Mouse (Mus musculus): ENCODE measurements around the gene Slc22a22. TPM values are rescaled to one million over a fixed set of nuclear protein-coding genes. Genes with fewer than 3 reads are reported as not detected.

The Slc22a22 gene
- polyA plus RNA-seq, 1 experiment from 2014 or later = 7.9 TPM

DNA sequence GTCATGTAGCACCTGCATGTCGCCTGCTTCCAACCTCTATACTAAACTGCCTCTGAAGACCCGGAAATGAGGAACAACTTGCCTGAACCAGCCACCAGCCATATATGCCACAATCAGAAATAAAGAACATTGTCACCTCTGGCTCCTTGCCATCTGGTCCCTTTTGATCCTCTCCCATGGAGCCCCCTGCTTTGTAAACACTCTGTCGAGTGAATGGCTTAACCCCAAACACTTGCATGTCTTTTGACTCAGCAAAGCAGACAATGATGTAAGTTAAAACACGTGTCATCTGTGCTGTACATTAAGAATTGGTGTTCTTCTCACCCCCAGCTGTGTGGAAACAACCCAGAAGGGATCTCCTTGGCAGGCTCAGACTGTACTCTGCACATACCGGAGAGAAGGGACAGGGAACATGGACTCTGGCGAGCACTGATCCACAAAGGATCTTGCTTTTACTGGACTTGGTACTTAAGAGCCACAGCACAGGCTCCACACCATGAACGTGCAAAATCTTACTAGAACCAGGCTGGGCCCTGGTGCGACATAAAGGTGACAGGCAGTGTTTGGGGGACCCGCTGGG, 26.8 kb upstream of the Slc22a22 start:
- WGBS = 48% methylated on average over 9 of the region's 9 CpGs
- Histone ChIP-seq H3K4me2 (ENCODE audit: low read length) (no peak overlapping the region), H3K4me3 (replicated peaks; ENCODE audit: low read depth, low read length) (no peak overlapping the region), H3K9ac (ENCODE audit: low read depth, low read length) (no peak overlapping the region), H3K36me3 (ENCODE audit: insufficient read depth, low read length) (no peaks in the 10 kb centered on the region), H3K9me3 (replicated peaks; ENCODE audit: low read length) (no peaks in the 10 kb centered on the region), H3K4me1 (replicated peaks; ENCODE audit: insufficient read depth, low read length) (0 out of 2 replicates have a peak, but pooled peaks cover 4% of the 10 kb centered on the region), H3K27me3 (ENCODE audit: insufficient read depth, low read length) (no peaks in the 10 kb centered on the region), H3K27ac (no peak overlapping the region)
- no peak for TF ChIP-seq CTCF (IDR thresholded peaks at IDR 0.05; ENCODE audit: low read depth)
- no peak for DNase-seq (ENCODE audit: low spot score)
- no peak for ATAC-seq (replicated peaks; ENCODE audit: low FRiP score, low read depth)

DNA sequence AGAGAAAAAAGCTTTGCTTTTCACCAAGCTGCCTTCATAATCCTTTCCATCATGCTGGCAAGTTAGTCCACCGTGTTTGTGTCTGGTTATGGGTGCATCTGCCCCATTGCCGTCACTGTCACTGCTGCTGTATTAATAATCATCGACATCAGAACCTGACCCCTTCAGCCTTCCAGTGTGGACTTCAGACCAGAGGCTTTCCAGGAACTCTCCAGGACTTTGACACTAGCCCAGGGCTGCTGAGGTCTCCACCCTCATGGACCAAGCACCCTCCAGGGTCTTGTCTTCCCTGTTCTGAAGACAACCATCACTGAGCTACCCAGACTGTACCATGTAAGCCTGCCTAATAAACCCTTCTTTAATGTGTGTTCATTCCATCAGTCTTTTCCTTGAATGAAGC, 26.2 kb upstream of the Slc22a22 start:
- no peak for ATAC-seq (replicated peaks; ENCODE audit: low FRiP score, low read depth)

DNA sequence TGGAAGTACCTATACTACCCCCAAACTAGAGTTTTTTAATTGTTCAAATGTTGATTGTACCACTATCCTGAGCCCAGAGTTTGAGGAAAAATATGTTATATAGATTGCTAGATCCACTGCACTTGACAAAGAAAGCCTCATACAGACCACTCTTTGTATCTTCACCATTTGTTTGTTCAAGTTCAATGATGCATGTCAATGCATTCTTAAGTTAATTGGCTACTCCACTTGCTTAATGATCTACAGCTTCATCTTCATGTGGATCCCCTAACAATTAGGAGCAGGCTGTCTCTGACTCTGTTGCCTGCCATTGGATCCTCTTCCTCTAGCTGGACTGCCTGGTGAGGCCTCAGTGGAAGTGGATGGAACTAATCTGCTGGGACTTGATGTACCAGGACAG, 24.1 kb upstream of the Slc22a22 start:
- no peak for TF ChIP-seq CTCF (IDR thresholded peaks at IDR 0.05; ENCODE audit: low read depth)
- no peak overlapping the region for H3K4me2 ChIP-seq (ENCODE audit: low read length)
- H3K27me3 ChIP-seq (ENCODE audit: insufficient read depth, low read length) = no peaks in the 10 kb centered on the region
- no peaks in the 10 kb centered on the region for H3K9me3 ChIP-seq (replicated peaks; ENCODE audit: low read length)
- DNase-seq (ENCODE audit: low spot score) (no peak), ATAC-seq (replicated peaks; ENCODE audit: low FRiP score, low read depth) (no peak)
- no peak overlapping the region for H3K9ac ChIP-seq (ENCODE audit: low read depth, low read length)
- H3K27ac ChIP-seq = no peak overlapping the region
- no peak overlapping the region for H3K4me3 ChIP-seq (replicated peaks; ENCODE audit: low read depth, low read length)
- H3K36me3 ChIP-seq (ENCODE audit: insufficient read depth, low read length) = no peaks in the 10 kb centered on the region
- no peaks in the 10 kb centered on the region for H3K4me1 ChIP-seq (replicated peaks; ENCODE audit: insufficient read depth, low read length)

More for the DNA sequence above, 26.2 kb upstream of the Slc22a22 start:
- H3K27me3 ChIP-seq (ENCODE audit: insufficient read depth, low read length) = no peaks in the 10 kb centered on the region
- no peak overlapping the region for H3K4me2 ChIP-seq (ENCODE audit: low read length)
- no peak overlapping the region for H3K4me3 ChIP-seq (replicated peaks; ENCODE audit: low read depth, low read length)
- H3K9ac ChIP-seq (ENCODE audit: low read depth, low read length) = no peak overlapping the region
- no peaks in the 10 kb centered on the region for H3K4me1 ChIP-seq (replicated peaks; ENCODE audit: insufficient read depth, low read length)
- no peak for DNase-seq (ENCODE audit: low spot score)
- no peak overlapping the region for H3K27ac ChIP-seq
- no peaks in the 10 kb centered on the region for H3K9me3 ChIP-seq (replicated peaks; ENCODE audit: low read length)
- H3K36me3 ChIP-seq (ENCODE audit: insufficient read depth, low read length) = no peaks in the 10 kb centered on the region
- TF ChIP-seq CTCF (IDR thresholded peaks at IDR 0.05; ENCODE audit: low read depth) = no peak
- 74% methylated on average over 3 of the region's 3 CpGs for WGBS

DNA sequence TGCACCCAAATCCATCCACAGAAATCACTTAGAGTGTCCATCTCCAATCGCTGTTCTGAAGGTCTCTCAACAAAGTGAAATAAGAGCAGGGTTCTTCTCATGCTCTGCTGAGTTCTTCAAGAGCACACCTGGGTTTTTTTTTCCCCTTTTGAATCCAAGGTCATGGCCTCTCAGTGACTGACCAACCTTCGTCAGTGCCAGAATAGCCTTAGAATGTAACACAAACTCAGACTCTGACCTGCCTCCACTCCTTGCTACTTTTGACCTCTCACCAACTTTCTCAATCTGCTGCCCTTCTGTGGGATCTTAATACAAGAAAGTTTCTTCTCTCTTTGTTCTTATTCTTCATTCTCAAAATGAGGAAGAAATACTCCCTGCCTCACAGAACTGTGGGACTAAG, 18.7 kb upstream of the Slc22a22 start:
- H3K27ac ChIP-seq = no peak overlapping the region
- no peak overlapping the region for H3K4me3 ChIP-seq (replicated peaks; ENCODE audit: low read depth, low read length)
- no peak overlapping the region for H3K9ac ChIP-seq (ENCODE audit: low read depth, low read length)
- H3K27me3 ChIP-seq (ENCODE audit: insufficient read depth, low read length) = no peaks in the 10 kb centered on the region
- H3K9me3 ChIP-seq (replicated peaks; ENCODE audit: low read length) = no peaks in the 10 kb centered on the region
- H3K36me3 ChIP-seq (ENCODE audit: insufficient read depth, low read length) = no peaks in the 10 kb centered on the region
- no peaks in the 10 kb centered on the region for H3K4me1 ChIP-seq (replicated peaks; ENCODE audit: insufficient read depth, low read length)
- no peak for TF ChIP-seq CTCF (IDR thresholded peaks at IDR 0.05; ENCODE audit: low read depth)
- no peak for ATAC-seq (replicated peaks; ENCODE audit: low FRiP score, low read depth)
- DNase-seq (ENCODE audit: low spot score) = no peak
- 51% methylated on average over 2 of the region's 2 CpGs for WGBS
- no peak overlapping the region for H3K4me2 ChIP-seq (ENCODE audit: low read length)

DNA sequence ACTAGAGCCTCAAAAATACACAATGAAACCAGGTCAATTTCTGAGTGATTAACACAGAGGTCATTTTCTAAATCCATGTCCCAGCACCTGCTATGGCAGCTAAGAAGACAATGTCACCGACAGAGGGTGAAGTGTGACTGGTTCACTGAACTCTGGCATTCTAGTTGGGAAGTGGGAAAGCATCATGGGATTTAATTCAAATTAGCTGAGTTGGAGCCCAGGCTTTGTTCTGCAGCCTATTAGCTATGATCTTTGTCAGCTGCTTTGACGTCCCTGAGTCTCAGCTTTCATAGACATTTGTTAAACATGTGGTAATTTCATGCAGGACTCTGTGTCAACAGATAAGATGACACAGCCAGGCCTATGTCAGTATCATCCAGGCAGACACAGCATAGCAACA, 5.1 kb upstream of the Slc22a22 start:
- 36% methylated on average over 2 of the region's 2 CpGs for WGBS
- no peaks in the 10 kb centered on the region for H3K9me3 ChIP-seq (replicated peaks; ENCODE audit: low read length)
- no peak overlapping the region for H3K4me2 ChIP-seq (ENCODE audit: low read length)
- H3K4me3 ChIP-seq (replicated peaks; ENCODE audit: low read depth, low read length) = no peak overlapping the region
- no peak overlapping the region for H3K9ac ChIP-seq (ENCODE audit: low read depth, low read length)
- DNase-seq (ENCODE audit: low spot score) = no peak
- no peak for TF ChIP-seq CTCF (IDR thresholded peaks at IDR 0.05; ENCODE audit: low read depth)
- no peaks in the 10 kb centered on the region for H3K4me1 ChIP-seq (replicated peaks; ENCODE audit: insufficient read depth, low read length)
- H3K36me3 ChIP-seq (ENCODE audit: insufficient read depth, low read length) = no peaks in the 10 kb centered on the region
- no peak overlapping the region for H3K27ac ChIP-seq
- no peaks in the 10 kb centered on the region for H3K27me3 ChIP-seq (ENCODE audit: insufficient read depth, low read length)
- ATAC-seq (replicated peaks; ENCODE audit: low FRiP score, low read depth) = no peak

DNA sequence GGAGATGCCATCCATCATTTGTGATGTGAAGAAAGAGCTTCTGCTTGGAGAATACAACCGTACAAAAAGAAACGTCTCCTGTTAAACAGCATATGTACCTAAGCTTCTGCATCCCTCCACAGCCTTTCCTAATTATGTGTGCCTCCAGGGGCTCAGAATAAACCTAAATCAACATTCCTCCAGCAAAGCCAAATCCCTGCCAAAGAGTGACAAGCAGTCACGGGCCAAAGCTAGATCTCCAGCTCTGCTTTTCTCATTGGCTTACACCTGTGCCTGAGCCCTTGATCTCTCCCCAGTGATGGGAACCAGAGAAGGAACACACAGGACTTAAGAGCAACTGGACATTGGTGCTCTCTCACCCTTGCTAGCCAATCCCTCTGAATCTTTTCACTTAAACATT, 5.8 kb downstream of the Slc22a22 start:
- Histone ChIP-seq H3K27ac (no peak overlapping the region), H3K9me3 (replicated peaks; ENCODE audit: low read length) (no peaks in the 10 kb centered on the region), H3K9ac (ENCODE audit: low read depth, low read length) (no peak overlapping the region), H3K4me2 (ENCODE audit: low read length) (no peak overlapping the region), H3K36me3 (ENCODE audit: insufficient read depth, low read length) (no peaks in the 10 kb centered on the region), H3K4me1 (replicated peaks; ENCODE audit: insufficient read depth, low read length) (no peaks in the 10 kb centered on the region), H3K27me3 (ENCODE audit: insufficient read depth, low read length) (no peaks in the 10 kb centered on the region), H3K4me3 (replicated peaks; ENCODE audit: low read depth, low read length) (no peak overlapping the region)
- 46% methylated on average over 3 of the region's 3 CpGs for WGBS
- no peak for TF ChIP-seq CTCF (IDR thresholded peaks at IDR 0.05; ENCODE audit: low read depth)
- ATAC-seq (replicated peaks; ENCODE audit: low FRiP score, low read depth) (no peak), DNase-seq (ENCODE audit: low spot score) (no peak)

DNA sequence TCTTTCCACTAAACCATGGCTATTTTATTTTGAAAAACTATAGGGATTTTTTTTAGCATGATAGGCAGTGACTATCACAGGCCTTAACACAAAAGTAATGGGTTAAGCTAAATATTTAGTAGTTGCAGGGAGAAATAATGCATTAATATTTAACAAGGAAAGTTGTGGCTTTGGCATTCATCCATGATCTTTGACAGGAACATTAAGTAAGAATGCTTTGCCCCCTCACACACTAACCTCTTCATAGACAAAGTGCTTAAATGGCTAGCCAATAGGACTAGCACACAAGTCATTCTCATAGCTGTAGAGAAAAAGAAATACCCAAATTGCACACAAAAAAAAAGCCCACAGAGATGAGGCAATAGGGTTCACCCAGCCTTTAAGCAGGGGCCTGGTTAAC, 11.4 kb downstream of the Slc22a22 start:
- no peak for DNase-seq (ENCODE audit: low spot score)
- no peak for TF ChIP-seq CTCF (IDR thresholded peaks at IDR 0.05; ENCODE audit: low read depth)
- Histone ChIP-seq H3K27ac (no peak overlapping the region), H3K9me3 (replicated peaks; ENCODE audit: low read length) (no peaks in the 10 kb centered on the region), H3K27me3 (ENCODE audit: insufficient read depth, low read length) (no peaks in the 10 kb centered on the region), H3K36me3 (ENCODE audit: insufficient read depth, low read length) (no peaks in the 10 kb centered on the region), H3K4me1 (replicated peaks; ENCODE audit: insufficient read depth, low read length) (no peaks in the 10 kb centered on the region), H3K9ac (ENCODE audit: low read depth, low read length) (no peak overlapping the region), H3K4me3 (replicated peaks; ENCODE audit: low read depth, low read length) (no peak overlapping the region), H3K4me2 (ENCODE audit: low read length) (no peak overlapping the region)
- no peak for ATAC-seq (replicated peaks; ENCODE audit: low FRiP score, low read depth)
